Mouse (Mus musculus) ES-Bruce4 (cell line): Measurements from ENCODE around the gene Gm42715. TPM values are rescaled to one million over a fixed set of nuclear protein-coding genes. Genes with fewer than 3 reads are reported as not detected.

Experiments
- H3K27ac ChIP-seq: 2 replicates; pipeline ENCODE4 v1.5.1; 2012; ENCODE audit warnings: low read length, inconsistent platforms; ENCODE audit not compliant: insufficient read depth
- H3K27me3 ChIP-seq: 2 replicates; pipeline ENCODE4 v1.6.1; 2012; ENCODE audit warnings: mild to moderate bottlenecking, low read length, inconsistent platforms; ENCODE audit not compliant: control insufficient read depth, poor library complexity, insufficient read depth, severe bottlenecking
- H3K36me3 ChIP-seq: 2 replicates; pipeline ENCODE4 v1.6.1; 2012; ENCODE audit warnings: inconsistent platforms, mild to moderate bottlenecking, low read length, moderate library complexity; ENCODE audit not compliant: control insufficient read depth, poor library complexity, insufficient read depth, severe bottlenecking
- H3K4me1 ChIP-seq: one replicate; pipeline ENCODE4 v1.8.1; 2011; ENCODE audit warnings: low read length; ENCODE audit not compliant: control insufficient read depth, insufficient read depth
- H3K4me3 ChIP-seq: 2 replicates; pipeline ENCODE4 v1.5.1; 2011; ENCODE audit warnings: low read depth, mild to moderate bottlenecking, low read length
- H3K9ac ChIP-seq: 2 replicates; pipeline ENCODE4 v1.6.1; 2012; ENCODE audit warnings: low read depth, mild to moderate bottlenecking, inconsistent platforms; ENCODE audit not compliant: poor library complexity, severe bottlenecking
- H3K9me3 ChIP-seq: replicated peaks from 2 replicates; pipeline ENCODE4 v1.6.1; 2012; ENCODE audit warnings: mild to moderate bottlenecking, low read length, inconsistent platforms; ENCODE audit not compliant: control insufficient read depth, poor library complexity, insufficient read depth, severe bottlenecking
- CTCF ChIP-seq: IDR thresholded peaks from one replicate; pipeline ENCODE4 v1.8.1; 2011; ENCODE audit warnings: low read depth, low read length
- EP300 ChIP-seq: IDR thresholded peaks from 2 replicates; pipeline ENCODE4 v1.6.1; 2011; ENCODE audit warnings: low read depth, low read length; ENCODE audit not compliant: insufficient read depth
- POLR2A ChIP-seq: IDR thresholded peaks from one replicate; pipeline ENCODE4 v1.8.1; 2011; ENCODE audit warnings: low read length; ENCODE audit not compliant: insufficient read depth
- polyA plus RNA-seq: library from polyadenylated mRNA; stranded (reverse); fragments of >200 nt; gene quantifications from 2 replicates; pipeline ENCODE4 v1.2.4, GENCODE M21; 2011; ENCODE audit warnings: low read depth; ENCODE audit not compliant: missing spikeins, insufficient read depth, insufficient read length

Gene Gm42715
- polyA plus RNA-seq, 1 experiment = 13.6 TPM

- Histone ChIP-seq H3K27ac (no peak overlapping the region), H3K4me1 (no peaks in the 10 kb centered on the region), H3K27me3 (no peaks in the 10 kb centered on the region), H3K9me3 (peaks cover 1% of the 10 kb centered on the region; the same call in 1 of the 2 replicates), H3K9ac (no peak overlapping the region), H3K36me3 (peaks cover 21% of the 10 kb centered on the region), H3K4me3 (no peak overlapping the region)
- no peak for TF ChIP-seq EP300
- TF ChIP-seq POLR2A = no peak
- no peak for TF ChIP-seq CTCF
These were observed 44.9 kb upstream of the Gm42715 start for GRCm38 (mm10) chr7:127474378-127475070.

GRCm38 (mm10) chr7:127475186-127475740 is 44.1 kb upstream of the Gm42715 start:
- H3K9ac ChIP-seq = no peak overlapping the region
- no peak overlapping the region for H3K4me3 ChIP-seq
- no peaks in the 10 kb centered on the region for H3K27me3 ChIP-seq
- peaks cover 3% of the 10 kb centered on the region for H3K4me1 ChIP-seq
- TF ChIP-seq EP300 (no peak), CTCF (no peak), POLR2A (no peak)
- no peak overlapping the region for H3K27ac ChIP-seq
- peaks cover 21% of the 10 kb centered on the region for H3K36me3 ChIP-seq
- no peaks in the 10 kb centered on the region for H3K9me3 ChIP-seq

GRCm38 (mm10) chr7:127476336-127476735 is 43.0 kb upstream of the Gm42715 start:
- H3K4me3 ChIP-seq = no peak overlapping the region
- TF ChIP-seq EP300 = no peak
- no peak for TF ChIP-seq POLR2A
- no peak for TF ChIP-seq CTCF
- no peaks in the 10 kb centered on the region for H3K27me3 ChIP-seq
- no peak overlapping the region for H3K9ac ChIP-seq
- H3K27ac ChIP-seq = no peak overlapping the region
- peaks cover 24% of the 10 kb centered on the region for H3K36me3 ChIP-seq
- H3K4me1 ChIP-seq = peaks cover 3% of the 10 kb centered on the region
- no peaks in the 10 kb centered on the region for H3K9me3 ChIP-seq

- H3K4me1 ChIP-seq = peaks cover 3% of the 10 kb centered on the region
- peak overlapping the region; percentile 60; the same call in 1 of the 2 replicates for H3K27ac ChIP-seq
- no peak overlapping the region for H3K4me3 ChIP-seq
- peak overlapping the region; percentile 42 for H3K9ac ChIP-seq
- H3K27me3 ChIP-seq = no peaks in the 10 kb centered on the region
- H3K9me3 ChIP-seq = no peaks in the 10 kb centered on the region
- TF ChIP-seq EP300 (no peak), POLR2A (no peak), CTCF (no peak)
- peaks cover 24% of the 10 kb centered on the region for H3K36me3 ChIP-seq
These were observed 42.5 kb upstream of the Gm42715 start for GRCm38 (mm10) chr7:127476855-127477254.

- Histone ChIP-seq H3K4me3 (peak overlapping the region; percentile 97), H3K36me3 (peaks cover 30% of the 10 kb centered on the region), H3K4me1 (peaks cover 3% of the 10 kb centered on the region), H3K9me3 (no peaks in the 10 kb centered on the region), H3K27ac (peak overlapping the region; percentile 80), H3K9ac (peak overlapping the region; percentile 92), H3K27me3 (no peaks in the 10 kb centered on the region)
- TF ChIP-seq CTCF (no peak), POLR2A (peak; percentile 80), EP300 (0 out of 2 replicates have a peak, but pooled peaks have one; percentile 34)
These were observed 41.4 kb upstream of the Gm42715 start for GRCm38 (mm10) chr7:127477687-127478634.
